In the genomic region with DNA sequence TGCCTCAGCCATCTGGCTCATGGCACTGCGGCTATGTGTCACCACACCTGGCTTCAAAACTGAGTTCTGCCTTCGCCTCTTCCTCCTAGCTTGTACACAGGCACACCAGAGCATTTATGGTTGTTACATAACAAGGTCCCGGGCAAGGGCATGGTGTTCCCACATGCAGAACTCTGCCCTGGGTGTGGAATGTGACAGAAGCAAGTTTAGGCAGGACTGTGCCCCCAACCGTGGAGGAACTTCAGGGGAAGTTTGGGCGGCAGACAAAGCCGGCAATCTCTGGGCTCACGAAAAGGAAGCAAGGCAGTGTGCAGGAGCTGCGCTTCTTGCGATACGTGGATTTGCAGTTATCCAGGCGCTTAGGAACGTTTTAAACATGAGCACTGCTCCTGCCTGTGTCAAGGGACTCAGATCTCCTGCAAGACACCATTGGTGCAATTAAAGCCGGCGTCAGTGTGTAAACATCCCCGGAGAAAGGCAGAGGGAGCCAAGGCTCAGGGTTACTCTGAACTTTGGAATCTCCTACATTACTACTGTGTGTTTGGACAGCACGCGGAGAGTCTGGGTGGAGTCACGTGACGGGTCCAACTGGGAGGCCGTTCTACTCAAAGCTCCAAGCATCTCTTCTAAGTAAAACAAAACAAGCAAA, we compare ENCODE assay signal across 8 mouse cellular contexts. TPM values are rescaled to one million over a fixed set of nuclear protein-coding genes. Genes with fewer than 3 reads are reported as not detected.
A peak's percentile ranks its signal among the peaks of the same experiment; 100 is the strongest.
DNase-seq lines count a peak whose midpoint lies in the region; ATAC-seq and TF ChIP-seq lines count a peak whose summit lies in the region.

No protein-coding gene starts in this region.

- H3K27me3 ChIP-seq in heart, embryonic 10.5 days (ENCODE audit: insufficient read depth, poor library complexity, severe bottlenecking): no peaks in the 10 kb centered on the region
- H3K27me3 ChIP-seq in kidney, embryonic 15.5 days: no peaks in the 10 kb centered on the region
- H3K27me3 ChIP-seq in limb, embryonic 14.5 days (ENCODE audit: control insufficient read depth, insufficient read depth, low read length): no peaks in the 10 kb centered on the region
- no peaks in the 10 kb centered on the region for H3K27me3 ChIP-seq in midbrain, embryonic 14.5 days (ENCODE audit: control insufficient read depth, insufficient read depth, low read length)
- no peaks in the 10 kb centered on the region for H3K27me3 ChIP-seq in stomach, embryonic 15.5 days (replicated peaks)

- no peak overlapping the region for H3K27ac ChIP-seq in embryonic fibroblast, embryonic 13.5 days (ENCODE audit: insufficient read depth, low read length)
- peak overlapping the region; percentile 81 for H3K27ac ChIP-seq in heart, embryonic 10.5 days
- H3K27ac ChIP-seq in kidney, embryonic 15.5 days: peak overlapping the region; percentile 72
- H3K27ac ChIP-seq in limb, embryonic 14.5 days (replicated peaks; ENCODE audit: low read depth, low read length): peak overlapping the region; percentile 55; the same call in 1 of the 2 replicates
- H3K27ac ChIP-seq in midbrain, embryonic 14.5 days (replicated peaks; ENCODE audit: low read depth, low read length): no peak overlapping the region
- H3K27ac ChIP-seq in stomach, embryonic 15.5 days: peak overlapping the region; percentile 71

- peak overlapping the region; percentile 27; the same call in 1 of the 2 replicates for H3K9ac ChIP-seq in kidney, embryonic 15.5 days
- H3K9ac ChIP-seq in limb, embryonic 14.5 days (ENCODE audit: low read depth, low read length, severe bottlenecking): peak overlapping the region; percentile 49
- no peak overlapping the region for H3K9ac ChIP-seq in midbrain, embryonic 14.5 days (replicated peaks; ENCODE audit: low read length)
- H3K9ac ChIP-seq in stomach, embryonic 15.5 days: no peak overlapping the region

- peak overlapping the region; percentile 3; the same call in 1 of the 2 replicates for H3K4me3 ChIP-seq in embryonic fibroblast, embryonic 13.5 days (ENCODE audit: insufficient read depth, low read length)
- peak overlapping the region; percentile 58 for H3K4me3 ChIP-seq in heart, embryonic 10.5 days
- H3K4me3 ChIP-seq in kidney, embryonic 15.5 days (replicated peaks): peak overlapping the region; percentile 37
- H3K4me3 ChIP-seq in limb, embryonic 14.5 days (replicated peaks; ENCODE audit: low read length): peak overlapping the region; percentile 39
- peak overlapping the region; percentile 14 for H3K4me3 ChIP-seq in midbrain, embryonic 14.5 days (replicated peaks; ENCODE audit: low read depth, low read length)
- H3K4me3 ChIP-seq in stomach, embryonic 15.5 days (replicated peaks): peak overlapping the region; percentile 30

- DNase-seq in cerebellum, adult 11-12 months: peak; percentile 15
- DNase-seq in cerebellum, adult 11 months: no peak
- DNase-seq in heart, embryonic 10.5 days (ENCODE audit: low spot score): peak; percentile 86
- DNase-seq in limb, embryonic 14.5 days (ENCODE audit: low spot score): peak; percentile 59
- DNase-seq in midbrain, embryonic 14.5 days: peak; percentile 58

- H3K9me3 ChIP-seq in heart, embryonic 10.5 days: no peaks in the 10 kb centered on the region
- H3K9me3 ChIP-seq in kidney, embryonic 15.5 days (replicated peaks): no peaks in the 10 kb centered on the region
- no peaks in the 10 kb centered on the region for H3K9me3 ChIP-seq in limb, embryonic 14.5 days (ENCODE audit: control insufficient read depth, low read length)
- no peaks in the 10 kb centered on the region for H3K9me3 ChIP-seq in midbrain, embryonic 14.5 days (ENCODE audit: control insufficient read depth, low read length)
- no peaks in the 10 kb centered on the region for H3K9me3 ChIP-seq in stomach, embryonic 15.5 days

- WGBS in heart, embryonic 10.5 days: 10% methylated on average over 20 of the region's 20 CpGs
- 5% methylated on average over 20 of the region's 20 CpGs for WGBS in kidney, embryonic 15.5 days
- 6% methylated on average over 20 of the region's 20 CpGs for WGBS in limb, embryonic 14.5 days
- 14% methylated on average over 20 of the region's 20 CpGs for WGBS in midbrain, embryonic 14.5 days
- WGBS in stomach, embryonic 15.5 days: 6% methylated on average over 20 of the region's 20 CpGs

- H3K36me3 ChIP-seq in heart, embryonic 10.5 days: no peaks in the 10 kb centered on the region
- no peaks in the 10 kb centered on the region for H3K36me3 ChIP-seq in kidney, embryonic 15.5 days
- no peaks in the 10 kb centered on the region for H3K36me3 ChIP-seq in limb, embryonic 14.5 days (ENCODE audit: control insufficient read depth, insufficient read depth, low read length)
- no peaks in the 10 kb centered on the region for H3K36me3 ChIP-seq in midbrain, embryonic 14.5 days (ENCODE audit: control insufficient read depth, insufficient read depth, low read length)
- H3K36me3 ChIP-seq in stomach, embryonic 15.5 days: no peaks in the 10 kb centered on the region

- H3K4me2 ChIP-seq in kidney, embryonic 15.5 days: peak overlapping the region; percentile 74
- peak overlapping the region; percentile 80 for H3K4me2 ChIP-seq in limb, embryonic 14.5 days (replicated peaks; ENCODE audit: low read depth, low read length, severe bottlenecking)
- H3K4me2 ChIP-seq in midbrain, embryonic 14.5 days (ENCODE audit: low read length): peak overlapping the region; percentile 58
- H3K4me2 ChIP-seq in stomach, embryonic 15.5 days: peak overlapping the region; percentile 61

- H3K4me1 ChIP-seq in embryonic fibroblast, embryonic 13.5 days (ENCODE audit: control insufficient read depth, insufficient read depth, low read length): no peaks in the 10 kb centered on the region; the same call in 1 of the 2 replicates
- H3K4me1 ChIP-seq in heart, embryonic 10.5 days: peaks cover 8% of the 10 kb centered on the region
- H3K4me1 ChIP-seq in kidney, embryonic 15.5 days: peaks cover 12% of the 10 kb centered on the region
- peaks cover 6% of the 10 kb centered on the region; the same call in 1 of the 2 replicates for H3K4me1 ChIP-seq in limb, embryonic 14.5 days (ENCODE audit: control insufficient read depth, insufficient read depth, low read length)
- no peaks in the 10 kb centered on the region for H3K4me1 ChIP-seq in midbrain, embryonic 14.5 days (ENCODE audit: control insufficient read depth, insufficient read depth, low read length)
- H3K4me1 ChIP-seq in stomach, embryonic 15.5 days: 0 out of 2 replicates have a peak, but pooled peaks cover 2% of the 10 kb centered on the region

- no peak for TF ChIP-seq POLR2A in embryonic fibroblast, embryonic 13.5 days (IDR thresholded peaks at IDR 0.05; ENCODE audit: low read depth, low read length)
- TF ChIP-seq POLR2A in limb, embryonic 14.5 days (IDR thresholded peaks at IDR 0.05; ENCODE audit: borderline replicate concordance, extremely low read depth, insufficient read depth, insufficient read length): no peak

- TF ChIP-seq CTCF in embryonic fibroblast, embryonic 13.5 days (IDR thresholded peaks at IDR 0.05; ENCODE audit: borderline replicate concordance, insufficient read depth, low read length): no peak

- peak; percentile 94 for ATAC-seq in kidney, embryonic 15.5 days (replicated peaks; ENCODE audit: low FRiP score)
- peak; percentile 75 for ATAC-seq in limb, embryonic 14.5 days (ENCODE audit: low FRiP score, low read depth)
- no peak; the same call in 1 of the 2 replicates for ATAC-seq in midbrain, embryonic 14.5 days (ENCODE audit: low FRiP score, low TSS enrichment)
- peak; percentile 94 for ATAC-seq in stomach, embryonic 15.5 days (ENCODE audit: insufficient read depth, low FRiP score, low read depth)

RNA-seq across cellular contexts. Expression of gene Map2k6, which starts 19.1 kb away (rescaled TPM):
- 3.6 and 4.7 TPM in 2 replicates for polyA plus RNA-seq in embryonic fibroblast, embryonic 13.5 days (2011; ENCODE audit: insufficient read length, low read depth, missing spikeins)
- 14.7 and 22.5 TPM in 2 replicates for polyA plus RNA-seq in heart, embryonic 10.5 days (2016; fragmentation: Nextera tagmentation; extraction: Ambion mirVana)
- polyA plus RNA-seq in kidney, embryonic 15.5 days (2015; fragmentation: Nextera tagmentation; extraction: Ambion mirVana): 21.9 and 22.9 TPM in 2 replicates
- polyA plus RNA-seq in limb, embryonic 14.5 days (2012; rRNA removed): 15.2 and 17.4 TPM in 2 replicates
- 23.7 and 27.5 TPM in 2 replicates for polyA plus RNA-seq in limb, embryonic 14.5 days (2014; fragmentation: Nextera tagmentation; extraction: Ambion mirVana)
- 19.3 and 26.2 TPM in 2 replicates for polyA plus RNA-seq in midbrain, embryonic 14.5 days (2014; fragmentation: Nextera tagmentation; extraction: Ambion mirVana)
- 17.0 and 18.9 TPM in 2 replicates for polyA plus RNA-seq in stomach, embryonic 15.5 days (2015; fragmentation: Nextera tagmentation; extraction: Ambion mirVana)

RNA-seq across cellular contexts. Expression of gene Abca5, which starts 42.3 kb away (rescaled TPM):
- 13.7 and 22.6 TPM in 2 replicates for polyA plus RNA-seq in embryonic fibroblast, embryonic 13.5 days (2011; ENCODE audit: insufficient read length, low read depth, missing spikeins)
- 1.8 and 2.4 TPM in 2 replicates for polyA plus RNA-seq in heart, embryonic 10.5 days (2016; fragmentation: Nextera tagmentation; extraction: Ambion mirVana)
- polyA plus RNA-seq in kidney, embryonic 15.5 days (2015; fragmentation: Nextera tagmentation; extraction: Ambion mirVana): 3.3 and 3.8 TPM in 2 replicates
- 4.7 TPM in 2 replicates for polyA plus RNA-seq in limb, embryonic 14.5 days (2012; rRNA removed)
- 8.8 and 9.7 TPM in 2 replicates for polyA plus RNA-seq in limb, embryonic 14.5 days (2014; fragmentation: Nextera tagmentation; extraction: Ambion mirVana)
- polyA plus RNA-seq in midbrain, embryonic 14.5 days (2014; fragmentation: Nextera tagmentation; extraction: Ambion mirVana): 14.5 and 21.4 TPM in 2 replicates
- 3.2 and 3.7 TPM in 2 replicates for polyA plus RNA-seq in stomach, embryonic 15.5 days (2015; fragmentation: Nextera tagmentation; extraction: Ambion mirVana)

Comparison
In these comparisons a context has a peak if more than half of its experiments do, and no peak if none do; other contexts are left out.
1. H3K27ac ChIP-seq: peak in heart, embryonic 10.5 days (single experiment), kidney, embryonic 15.5 days (single experiment), limb, embryonic 14.5 days (single experiment) and stomach, embryonic 15.5 days (single experiment); none in embryonic fibroblast, embryonic 13.5 days (single experiment) and midbrain, embryonic 14.5 days (single experiment).
2. H3K4me3 ChIP-seq: peak in every context shown above with its lines; median percentile 58 in heart, embryonic 10.5 days; 39 in limb, embryonic 14.5 days; 37 in kidney, embryonic 15.5 days; 30 in stomach, embryonic 15.5 days; 14 in midbrain, embryonic 14.5 days; 3 in embryonic fibroblast, embryonic 13.5 days.
3. H3K9ac ChIP-seq: peak in kidney, embryonic 15.5 days (single experiment) and limb, embryonic 14.5 days (single experiment); none in midbrain, embryonic 14.5 days (single experiment) and stomach, embryonic 15.5 days (single experiment).
4. Peak in every context shown above with its lines, with median percentiles within 50 percentile points of each other: H3K4me2 ChIP-seq.